Mouse (Mus musculus) lung, postnatal 0 days (tissue): Measurements from ENCODE around the gene Gm4969.

Experiments used
- CTCF ChIP-seq: IDR thresholded peaks from 2 replicates; pipeline ENCODE4 v1.5.1; 2016; ENCODE audit warnings: antibody characterized with exemption, mild to moderate bottlenecking
- EP300 ChIP-seq: IDR thresholded peaks from 2 replicates; pipeline ENCODE4 v1.6.1; 2016; ENCODE audit warnings: antibody characterized with exemption, mild to moderate bottlenecking, control low read depth

- TF ChIP-seq CTCF (no peak), EP300 (no peak)
These were observed 21.7 kb downstream of the Gm4969 start for GRCm38 (mm10) chr7:19096421-19096976.
